Mouse (Mus musculus) heart, embryonic 14.5 days (tissue): Measurements from ENCODE around the gene Dnah3. TPM values are rescaled to one million over a fixed set of nuclear protein-coding genes. Genes with fewer than 3 reads are reported as not detected.

Experiments used
- ATAC-seq: fragments of 200-750 bp; cut with Nextera tagmentation; 2 replicates; pipeline ENCODE4 v1.8.0; 2017; ENCODE audit warnings: low read depth, moderate TSS enrichment; ENCODE audit not compliant: insufficient number of reproducible peaks, insufficient read depth, low FRiP score
- H3K27ac ChIP-seq, 2 experiments: fragments of 200-500 bp in 1 of 2; fragments of 300-500 bp in 1 of 2; sonication (generic) in 1 of 2; replicated peaks in 1 of 2; 2 replicates each; pipeline ENCODE4 v1.5.1; 2012 to 2014; ENCODE audit warnings: low read depth in 2 of 2, low read length in 2 of 2, control low read depth in 1 of 2, mild to moderate bottlenecking in 1 of 2, mixed read lengths in 1 of 2; ENCODE audit not compliant: control insufficient read depth in 1 of 2, insufficient read depth in 1 of 2
- H3K27me3 ChIP-seq: fragments of 300-500 bp; sonication (generic); 2 replicates; pipeline ENCODE4 v1.6.1; 2014; ENCODE audit warnings: mild to moderate bottlenecking, low read length, control low read depth; ENCODE audit not compliant: control insufficient read depth, insufficient read depth
- H3K36me3 ChIP-seq: fragments of 300-500 bp; sonication (generic); 2 replicates; pipeline ENCODE4 v1.6.1; 2014; ENCODE audit warnings: mild to moderate bottlenecking, control low read depth, low read length, mixed read lengths; ENCODE audit not compliant: control insufficient read depth, insufficient read depth
- H3K4me1 ChIP-seq, 2 experiments: fragments of 200-500 bp in 1 of 2; fragments of 300-500 bp in 1 of 2; sonication (generic) in 1 of 2; 2 replicates each; pipeline ENCODE4 v1.6.1; 2012 to 2014; ENCODE audit warnings: low read length in 2 of 2, control low read depth in 1 of 2, mixed read lengths in 1 of 2; ENCODE audit not compliant: control insufficient read depth in 2 of 2, insufficient read depth in 2 of 2
- H3K4me2 ChIP-seq: fragments of 300-500 bp; sonication (generic); 2 replicates; pipeline ENCODE4 v1.6.1; 2014; ENCODE audit warnings: mild to moderate bottlenecking, low read length
- H3K4me3 ChIP-seq, 2 experiments: fragments of 200-500 bp in 1 of 2; fragments of 300-500 bp in 1 of 2; sonication (generic) in 1 of 2; 2 replicates each; pipeline ENCODE4 v1.5.1; 2012 to 2014; ENCODE audit warnings: low read length in 2 of 2, mild to moderate bottlenecking in 2 of 2, control low read depth in 1 of 2, low read depth in 1 of 2, moderate library complexity in 1 of 2; ENCODE audit not compliant: control insufficient read depth in 1 of 2, insufficient read depth in 1 of 2
- H3K9ac ChIP-seq: fragments of 300-500 bp; sonication (generic); 2 replicates; pipeline ENCODE4 v1.6.1; 2014; ENCODE audit warnings: mild to moderate bottlenecking, low read length
- H3K9me3 ChIP-seq: fragments of 300-500 bp; sonication (generic); 2 replicates; pipeline ENCODE4 v1.6.1; 2016; ENCODE audit warnings: low read length, control low read depth; ENCODE audit not compliant: control insufficient read depth
- WGBS: fragments of 180-500 bp; shearing (Covaris S2); extraction: QIAGEN DNeasy Blood & Tissue Kit; methylation state at CpG from one replicate; pipeline ENCODE4 v1.1.7; 2014; 5-methylcytosine and 5-hydroxymethylcytosine counted together
- polyA plus RNA-seq: library from polyadenylated mRNA; unstranded; fragments of >200 nt; fragmentation: Nextera tagmentation; extraction: Ambion mirVana; gene quantifications from 2 replicates; pipeline ENCODE4 v1.2.1, GENCODE M21; 2014

Dnah3 gene
- polyA plus RNA-seq, 1 experiment from 2014 or later: not detected

GRCm38 (mm10) chr7:119906523-119907215 is 188.4 kb downstream of the Dnah3 start:
- no peak overlapping the region for H3K9ac ChIP-seq
- 80% methylated on average over 3 of the region's 3 CpGs for WGBS
- H3K27ac ChIP-seq: no peak overlapping the region
- H3K4me3 ChIP-seq: no peak overlapping the region
- H3K27me3 ChIP-seq: no peaks in the 10 kb centered on the region
- H3K36me3 ChIP-seq: no peaks in the 10 kb centered on the region
- no peak for ATAC-seq
- H3K4me2 ChIP-seq: no peak overlapping the region
- no peaks in the 10 kb centered on the region for H3K9me3 ChIP-seq
- H3K4me1 ChIP-seq: no peaks in the 10 kb centered on the region

GRCm38 (mm10) chr7:119899386-119900057 is 195.6 kb downstream of the Dnah3 start:
- no peak overlapping the region for H3K9ac ChIP-seq
- H3K4me1 ChIP-seq: peaks cover 2 to 10% of the 10 kb centered on the region in 2 experiments; a peak in 3 of 4 replicates
- H3K36me3 ChIP-seq: no peaks in the 10 kb centered on the region
- H3K27me3 ChIP-seq: no peaks in the 10 kb centered on the region
- no peak overlapping the region for H3K4me3 ChIP-seq
- ATAC-seq: no peak
- H3K27ac ChIP-seq: no peak overlapping the region
- 51% methylated on average over 3 of the region's 3 CpGs for WGBS
- H3K9me3 ChIP-seq: no peaks in the 10 kb centered on the region
- H3K4me2 ChIP-seq: no peak overlapping the region

- ATAC-seq: no peak
- WGBS: 29% methylated on average over 1 of the region's 1 CpGs
- Histone ChIP-seq H3K27me3 (no peaks in the 10 kb centered on the region), H3K9me3 (no peaks in the 10 kb centered on the region), H3K27ac (no peak overlapping the region), H3K4me3 (no peak overlapping the region), H3K9ac (no peak overlapping the region), H3K4me1 (peaks cover 2 to 21% of the 10 kb centered on the region in 2 experiments; a peak in 3 of 4 replicates), H3K36me3 (no peaks in the 10 kb centered on the region), H3K4me2 (no peak overlapping the region)
Measured at GRCm38 (mm10) chr7:119898247-119898856, 196.7 kb downstream of the Dnah3 start.

DNA sequence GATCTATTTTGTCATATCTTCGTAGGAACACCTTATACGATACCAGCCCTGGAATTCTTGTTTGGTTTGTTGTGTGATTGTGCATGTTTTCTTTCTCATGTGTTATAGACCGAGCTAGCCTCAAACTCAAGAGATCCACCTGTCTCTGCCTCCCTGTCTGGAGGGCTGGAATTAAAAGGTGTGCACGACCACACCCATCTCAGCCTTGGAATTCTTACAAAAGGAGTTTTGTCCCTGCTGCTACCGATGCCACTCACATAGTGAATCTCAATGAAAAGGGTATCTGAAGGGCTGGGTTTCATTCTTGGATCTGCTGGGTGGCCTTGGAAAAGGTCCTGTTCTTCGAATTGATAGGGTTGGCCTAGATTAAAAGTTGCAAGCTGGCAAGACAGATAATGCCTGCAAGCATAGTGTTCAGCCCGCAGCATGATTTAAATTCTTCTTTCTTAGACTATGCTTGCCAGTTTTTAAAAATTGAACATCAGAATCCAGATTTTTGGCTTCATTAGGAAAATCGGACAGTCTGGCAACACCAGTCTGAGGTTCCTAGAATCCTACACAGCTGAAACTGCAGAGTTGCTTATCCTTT is 197.5 kb downstream of the Dnah3 start:
- WGBS: 87% methylated on average over 8 of the region's 8 CpGs

DNA sequence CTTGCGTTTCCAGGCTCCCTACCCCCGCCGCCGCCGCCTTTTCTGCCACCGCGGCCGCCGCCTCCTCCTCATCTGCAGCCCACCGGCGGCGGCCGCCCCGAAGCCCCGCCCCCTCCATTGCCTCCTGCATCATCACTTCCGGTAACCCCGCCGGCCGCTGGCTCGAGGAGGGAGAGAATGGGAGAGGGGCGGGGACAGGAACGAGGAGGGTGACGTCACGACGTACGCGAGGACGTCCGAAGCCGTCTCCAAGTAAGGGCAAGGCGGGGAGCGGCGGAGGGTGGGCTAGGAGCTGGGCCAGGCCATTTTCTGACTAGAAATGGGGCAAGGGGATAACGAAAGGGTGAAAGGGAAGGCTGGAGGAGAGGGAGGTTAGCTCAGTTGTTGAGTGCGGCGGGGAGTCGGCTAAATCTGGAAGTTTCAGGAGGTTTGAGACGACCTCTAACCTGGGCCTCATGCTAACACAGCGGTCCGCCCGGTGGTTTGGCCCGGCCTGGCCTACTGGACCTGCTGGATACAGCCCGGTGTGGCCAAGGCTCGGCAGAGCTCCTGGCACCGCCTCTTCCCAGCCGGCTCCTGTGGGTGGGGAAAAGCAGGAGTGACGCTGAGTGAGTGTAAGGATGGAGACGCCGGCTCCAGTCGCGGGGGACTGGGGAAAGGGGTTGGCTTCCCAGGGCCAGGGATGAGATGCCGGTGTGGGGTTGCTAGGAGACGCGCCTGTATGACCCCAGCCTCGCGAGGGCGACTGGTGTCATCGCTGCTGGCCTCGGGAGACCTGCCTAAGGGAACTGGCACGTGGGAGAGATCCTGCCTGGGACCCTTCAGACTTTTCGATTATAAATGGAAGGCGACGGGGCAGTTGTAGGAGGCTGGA is 199.2 kb downstream of the Dnah3 start, which contains the start of the genes Lyrm1 and Dcun1d3:
Gene Lyrm1 (plus strand): TSS at position 223 of the 874 bp plus-strand sequence.
Gene Dcun1d3 (minus strand): TSS at position 660 of the 874 bp plus-strand sequence.
- Histone ChIP-seq H3K4me2 (peak within 1 kb of the TSS; percentile 90), H3K36me3 (no peaks in the 10 kb centered on the region), H3K27me3 (no peaks in the 10 kb centered on the region), H3K9ac (peak within 1 kb of the TSS; percentile 90), H3K9me3 (no peaks in the 10 kb centered on the region), H3K4me3 (peak within 1 kb of the TSS; percentile 75 to 92), H3K27ac (peak within 1 kb of the TSS; percentile 96 to 98), H3K4me1 (peaks cover 2 to 26% of the 10 kb centered on the region in 2 experiments; a peak in 3 of 4 replicates)
- under 1% methylated on average over 58 of the region's 63 CpGs for WGBS
- ATAC-seq: peak; percentile 99

More for the DNA sequence above, 197.5 kb downstream of the Dnah3 start:
- peaks cover 2 to 26% of the 10 kb centered on the region in 2 experiments; a peak in 3 of 4 replicates for H3K4me1 ChIP-seq
- no peaks in the 10 kb centered on the region for H3K36me3 ChIP-seq
- H3K9ac ChIP-seq: no peak overlapping the region
- no peak overlapping the region for H3K4me2 ChIP-seq
- no peak overlapping the region for H3K27ac ChIP-seq
- no peaks in the 10 kb centered on the region for H3K9me3 ChIP-seq
- no peak for ATAC-seq
- H3K27me3 ChIP-seq: no peaks in the 10 kb centered on the region
- H3K4me3 ChIP-seq: no peak overlapping the region

DNA sequence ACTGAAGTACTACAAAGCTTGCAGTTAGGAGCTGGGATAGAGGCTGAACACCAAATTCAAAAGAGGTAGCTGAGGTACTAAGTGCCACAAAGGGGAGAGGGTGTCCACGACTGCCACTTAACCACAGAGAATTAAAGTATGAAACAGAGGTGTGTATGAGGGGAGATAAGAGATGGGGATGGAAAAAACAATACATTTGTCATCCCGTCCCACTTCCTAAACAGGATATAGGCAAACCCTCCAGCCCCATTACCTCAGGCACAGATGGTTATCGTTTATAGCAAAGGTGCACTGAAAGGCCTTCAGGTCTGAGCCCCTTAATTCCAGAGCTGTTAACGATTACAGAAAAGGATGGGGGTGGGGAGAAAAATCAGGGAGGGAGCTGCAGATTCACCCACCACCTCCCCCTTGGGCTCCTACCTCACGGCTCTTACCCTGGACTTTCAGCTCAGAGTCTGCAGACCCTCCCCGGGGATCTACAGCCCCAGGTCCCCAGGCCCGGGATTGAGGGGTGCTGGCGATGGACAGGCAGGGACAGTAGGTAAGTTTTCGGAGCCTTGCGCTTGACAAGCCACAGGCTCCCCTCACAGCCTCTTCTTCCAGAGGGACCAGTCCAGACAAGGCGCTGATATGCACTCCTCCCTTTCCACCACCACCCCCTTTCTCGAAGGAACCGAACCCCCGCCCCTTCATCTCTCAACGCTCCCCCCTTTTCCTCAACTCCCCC is 200.1 kb downstream of the Dnah3 start:
- H3K27me3 ChIP-seq: no peaks in the 10 kb centered on the region
- peak overlapping the region; percentile 90 for H3K4me2 ChIP-seq
- H3K9ac ChIP-seq: peak overlapping the region; percentile 90
- H3K27ac ChIP-seq: peak overlapping the region; percentile 65 to 96
- H3K9me3 ChIP-seq: no peaks in the 10 kb centered on the region
- ATAC-seq: peak; percentile 15; the same call in 1 of the 2 replicates
- WGBS: 2% methylated on average over 15 of the region's 15 CpGs
- H3K36me3 ChIP-seq: no peaks in the 10 kb centered on the region
- H3K4me3 ChIP-seq: peak overlapping the region; percentile 75 to 92
- peaks cover 2 to 26% of the 10 kb centered on the region in 2 experiments; a peak in 3 of 4 replicates for H3K4me1 ChIP-seq
